In genomic region chr13:91374141-91374540, GRCm38 (mm10) we compare ENCODE assay signal across 8 mouse cellular contexts.
DNase-seq lines count a peak whose midpoint lies in the region; ATAC-seq lines count a peak whose summit lies in the region.

No protein-coding gene starts in this region.

- H3K36me3 ChIP-seq in forebrain, embryonic 14.5 days (ENCODE audit: control insufficient read depth, insufficient read depth, low read length), result no peaks in the 10 kb centered on the region
- no peaks in the 10 kb centered on the region for H3K36me3 ChIP-seq in hindbrain, embryonic 14.5 days (replicated peaks; ENCODE audit: control insufficient read depth, insufficient read depth)

- no peaks in the 10 kb centered on the region for H3K9me3 ChIP-seq in forebrain, embryonic 14.5 days (replicated peaks; ENCODE audit: control insufficient read depth, low read length)
- no peaks in the 10 kb centered on the region for H3K9me3 ChIP-seq in hindbrain, embryonic 14.5 days (ENCODE audit: control insufficient read depth, low read length)

- no peak overlapping the region for H3K4me3 ChIP-seq in forebrain, embryonic 14.5 days (ENCODE audit: low read depth, low read length)
- no peak overlapping the region for H3K4me3 ChIP-seq in hindbrain, embryonic 14.5 days (replicated peaks; ENCODE audit: low read length)

- H3K27me3 ChIP-seq in forebrain, embryonic 14.5 days (replicated peaks; ENCODE audit: control insufficient read depth, insufficient read depth, low read length), result no peaks in the 10 kb centered on the region
- no peaks in the 10 kb centered on the region for H3K27me3 ChIP-seq in hindbrain, embryonic 14.5 days (ENCODE audit: control insufficient read depth, insufficient read depth, low read length)

- H3K9ac ChIP-seq in forebrain, embryonic 14.5 days (ENCODE audit: low read length), result no peak overlapping the region
- no peak overlapping the region for H3K9ac ChIP-seq in hindbrain, embryonic 14.5 days

- peaks cover 40% of the 10 kb centered on the region for H3K4me1 ChIP-seq in forebrain, embryonic 14.5 days (ENCODE audit: control insufficient read depth, insufficient read depth, low read length)
- H3K4me1 ChIP-seq in hindbrain, embryonic 14.5 days (replicated peaks; ENCODE audit: control insufficient read depth, insufficient read depth, low read length), result peaks cover 38% of the 10 kb centered on the region

- peak; percentile 67 for DNase-seq in thymus, postnatal 4 days
- no peak for DNase-seq in thymus, postnatal 10 days (ENCODE audit: low spot score in 2 of 2)
- peak; percentile 87 for DNase-seq in forebrain, embryonic 14.5 days (ENCODE audit: low spot score)
- DNase-seq in hindbrain, embryonic 14.5 days (ENCODE audit: low spot score), result peak; percentile 62
- DNase-seq in lung, postnatal 10 days, result peak; percentile 82
- DNase-seq in testis, postnatal 10 days (ENCODE audit: low spot score), result peak; percentile 85
- DNase-seq in left cerebral cortex, adult 11 months (ENCODE audit: low spot score), result no peak
- no peak for DNase-seq in cerebellum, adult 9-11 months

- no peak overlapping the region; the same call in 1 of the 2 replicates for H3K4me2 ChIP-seq in forebrain, embryonic 14.5 days (ENCODE audit: low read length)
- H3K4me2 ChIP-seq in hindbrain, embryonic 14.5 days (replicated peaks), result 0 out of 2 replicates have a peak overlapping the region, but pooled peaks have one; percentile 3

- ATAC-seq in forebrain, embryonic 14.5 days, result peak; percentile 26
- no peak for ATAC-seq in hindbrain, embryonic 14.5 days (ENCODE audit: low FRiP score)

- WGBS in forebrain, embryonic 14.5 days, result 4% methylated on average over 3 of the region's 3 CpGs
- WGBS in hindbrain, embryonic 14.5 days, result 7% methylated on average over 3 of the region's 3 CpGs

- H3K27ac ChIP-seq in forebrain, embryonic 14.5 days (ENCODE audit: low read depth, low read length), result no peak overlapping the region
- no peak overlapping the region for H3K27ac ChIP-seq in hindbrain, embryonic 14.5 days

Comparison
In these comparisons a context has a peak if more than half of its experiments do, and no peak if none do; other contexts are left out.
1. DNase-seq: peak in thymus, postnatal 4 days (single experiment), forebrain, embryonic 14.5 days (single experiment), hindbrain, embryonic 14.5 days (single experiment), lung, postnatal 10 days (single experiment) and testis, postnatal 10 days (single experiment); none in thymus, postnatal 10 days (0 of 2), left cerebral cortex, adult 11 months (single experiment) and cerebellum, adult 9-11 months (single experiment).